Mouse (Mus musculus): Measurements from ENCODE around the gene Endod1.

DNA sequence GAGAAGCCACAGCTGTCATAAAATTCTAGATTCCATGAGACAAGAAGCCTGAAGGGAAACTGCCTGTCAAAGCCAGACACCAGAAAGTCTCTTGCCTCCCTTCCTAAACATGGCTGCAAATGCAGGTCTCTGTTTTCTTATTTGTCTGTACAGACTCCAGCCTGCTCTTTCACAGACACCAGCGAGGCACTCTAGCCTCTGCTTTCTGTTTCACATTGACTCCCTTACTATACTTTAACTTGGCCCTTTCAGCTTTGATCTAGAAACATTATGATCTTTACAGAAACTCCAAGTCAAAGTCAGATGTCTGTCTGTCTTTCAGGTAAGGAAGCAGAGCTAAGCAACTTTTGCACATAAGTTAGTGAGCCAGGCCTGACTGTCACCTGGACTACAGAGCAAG, 29.0 kb downstream of the Endod1 start:
- TF ChIP-seq CTCF (IDR thresholded peaks at IDR 0.05; ENCODE audit: control insufficient read depth, insufficient read depth, insufficient read length) (no peak), MAX (IDR thresholded peaks at IDR 0.05) (no peak), MYOG (IDR thresholded peaks at IDR 0.05; ENCODE audit: control insufficient read depth, extremely low read depth, insufficient read length) (no peak), USF1 (IDR thresholded peaks at IDR 0.05; ENCODE audit: low read depth) (no peak), MYOD1 (IDR thresholded peaks at IDR 0.05; ENCODE audit: control insufficient read depth, insufficient read length, low read depth) (no peak), FOSL1 (IDR thresholded peaks at IDR 0.05; ENCODE audit: insufficient read depth, low read length, poor library complexity, severe bottlenecking) (no peak), CEBPB (IDR thresholded peaks at IDR 0.05; ENCODE audit: low read depth) (no peak)
